Mouse (Mus musculus): ENCODE data around the gene 1700037H04Rik.

DNA sequence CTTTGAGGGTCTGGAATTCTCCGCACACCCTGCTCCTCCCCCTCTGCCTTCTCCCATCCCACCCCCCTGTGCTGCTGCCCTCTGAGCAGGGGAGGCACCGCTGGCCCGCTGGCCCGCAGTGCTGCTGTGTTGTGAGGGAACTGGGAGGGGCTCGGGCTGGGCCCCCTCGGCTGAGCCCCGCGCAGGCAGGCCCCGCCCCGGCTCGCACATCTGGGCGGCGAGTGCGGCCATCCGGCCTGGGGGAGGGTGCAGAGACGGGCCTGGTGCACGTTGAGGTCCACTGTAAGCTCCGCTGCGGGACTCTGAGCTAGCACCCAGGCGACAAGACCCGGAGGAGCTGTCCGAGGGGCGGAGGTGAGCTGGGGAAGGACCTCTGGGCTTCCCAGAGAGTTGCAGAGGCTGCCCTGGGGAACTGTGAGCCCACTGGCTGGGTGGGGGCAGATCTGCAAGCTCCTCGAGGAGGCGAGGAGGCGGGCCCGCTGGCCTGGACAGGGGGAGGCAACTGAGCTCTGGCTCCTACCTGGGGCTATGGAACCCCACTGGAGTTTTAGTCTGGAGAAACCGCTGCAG, 32.6 kb downstream of the 1700037H04Rik start, which contains the start of gene Hspa12b:
- no peak for TF ChIP-seq EP300 (IDR thresholded peaks at IDR 0.05; ENCODE audit: low read depth)
- no peak for TF ChIP-seq CTCF (IDR thresholded peaks at IDR 0.05; ENCODE audit: low read depth)

All from heart, postnatal 0 days (tissue).